17 mouse cellular contexts compared by ENCODE assay signal in genomic region chr12:35736427-35736826, GRCm38 (mm10).
DNase-seq lines count a peak whose midpoint lies in the region; ATAC-seq and TF ChIP-seq lines count a peak whose summit lies in the region.
"Had no signal": no experiment of that assay in that cellular context is flagged by ENCODE, and none has a peak within 500 bp of the region (broad histone marks: within the 10 kb centered on the region; RNA-seq: fewer than 3 reads in every experiment).

No protein-coding gene starts in this region.

- no peaks in the 10 kb centered on the region for H3K4me1 ChIP-seq in forebrain, embryonic 14.5 days (ENCODE audit: control insufficient read depth, insufficient read depth, low read length)
- H3K4me1 ChIP-seq in forebrain, embryonic 15.5 days: no peaks in the 10 kb centered on the region
- H3K4me1 ChIP-seq: hindbrain, embryonic 15.5 days; limb, embryonic 13.5 days; midbrain, embryonic 12.5 days had no signal

- ATAC-seq in forebrain, embryonic 14.5 days: no peak
- ATAC-seq in forebrain, embryonic 15.5 days (replicated peaks): no peak
- ATAC-seq: intestine, postnatal 0 days had no signal

- no peak overlapping the region for H3K4me3 ChIP-seq in forebrain, embryonic 14.5 days (ENCODE audit: low read depth, low read length)
- H3K4me3 ChIP-seq in forebrain, embryonic 15.5 days: no peak overlapping the region
- H3K4me3 ChIP-seq in layer of hippocampus, adult 2 months: no peak overlapping the region
- H3K4me3 ChIP-seq: hindbrain, embryonic 15.5 days; limb, embryonic 13.5 days; midbrain, embryonic 12.5 days had no signal

- H3K4me2 ChIP-seq in forebrain, embryonic 14.5 days (ENCODE audit: low read length): no peak overlapping the region
- H3K4me2 ChIP-seq in forebrain, embryonic 15.5 days (replicated peaks): no peak overlapping the region
- H3K4me2 ChIP-seq: hindbrain, embryonic 15.5 days; limb, embryonic 13.5 days; midbrain, embryonic 12.5 days had no signal

- H3K36me3 ChIP-seq in forebrain, embryonic 14.5 days (ENCODE audit: control insufficient read depth, insufficient read depth, low read length): no peaks in the 10 kb centered on the region
- no peaks in the 10 kb centered on the region for H3K36me3 ChIP-seq in forebrain, embryonic 15.5 days
- H3K36me3 ChIP-seq: hindbrain, embryonic 15.5 days; limb, embryonic 13.5 days; midbrain, embryonic 12.5 days had no signal

- H3K9me3 ChIP-seq in forebrain, embryonic 14.5 days (replicated peaks; ENCODE audit: control insufficient read depth, low read length): no peaks in the 10 kb centered on the region
- no peaks in the 10 kb centered on the region for H3K9me3 ChIP-seq in forebrain, embryonic 15.5 days
- H3K9me3 ChIP-seq: hindbrain, embryonic 15.5 days; limb, embryonic 13.5 days; midbrain, embryonic 12.5 days had no signal

- H3K27me3 ChIP-seq in forebrain, embryonic 14.5 days (replicated peaks; ENCODE audit: control insufficient read depth, insufficient read depth, low read length): no peaks in the 10 kb centered on the region
- H3K27me3 ChIP-seq in forebrain, embryonic 15.5 days: no peaks in the 10 kb centered on the region
- H3K27me3 ChIP-seq: hindbrain, embryonic 15.5 days; limb, embryonic 13.5 days; midbrain, embryonic 12.5 days had no signal

- WGBS in forebrain, embryonic 14.5 days: 73% methylated on average over 2 of the region's 2 CpGs
- 55% methylated on average over 2 of the region's 2 CpGs for WGBS in forebrain, embryonic 15.5 days

- no peak for TF ChIP-seq CTCF in layer of hippocampus, adult 2 months (conservative IDR thresholded peaks at IDR 0.05)

- H3K27ac ChIP-seq in forebrain, embryonic 14.5 days (ENCODE audit: low read depth, low read length): no peak overlapping the region
- no peak overlapping the region for H3K27ac ChIP-seq in forebrain, embryonic 15.5 days (replicated peaks)
- H3K27ac ChIP-seq in layer of hippocampus, adult 2 months: peak overlapping the region; percentile 41; the same call in 1 of the 2 replicates
- H3K27ac ChIP-seq: hindbrain, embryonic 15.5 days; limb, embryonic 13.5 days; midbrain, embryonic 12.5 days had no signal

- no peak overlapping the region for H3K9ac ChIP-seq in forebrain, embryonic 14.5 days (ENCODE audit: low read length)
- no peak overlapping the region for H3K9ac ChIP-seq in forebrain, embryonic 15.5 days (replicated peaks)
- H3K9ac ChIP-seq: hindbrain, embryonic 15.5 days; limb, embryonic 13.5 days; midbrain, embryonic 12.5 days had no signal

- peak; percentile 4 for DNase-seq in forebrain, embryonic 14.5 days (ENCODE audit: low spot score)
- no peak for DNase-seq in layer of hippocampus, adult 2 months (ENCODE audit: low spot score in 2 of 2)
- DNase-seq in layer of hippocampus, adult 11-12 months (ENCODE audit: low spot score): no peak
- DNase-seq in NIH3T3 (ENCODE audit: low read depth): peak; percentile 63
- DNase-seq in lung, postnatal 25 days (ENCODE audit: low spot score): peak; percentile 13
- DNase-seq in embryo, embryonic 11 days: no peak
- no peak for DNase-seq in cerebellum, adult 9-11 months
- DNase-seq: adrenal gland, adult 2 months; B cell, adult 2 months; cerebellum, adult 8-10 months; heart, postnatal 14 days; thymus, postnatal 4 days had no signal

Comparison
In these comparisons a context has a peak if more than half of its experiments do, and no peak if none do; other contexts are left out.
1. DNase-seq: peak in forebrain, embryonic 14.5 days (single experiment), NIH3T3 (single experiment) and lung, postnatal 25 days (single experiment); none in layer of hippocampus, adult 2 months (0 of 2), layer of hippocampus, adult 11-12 months (single experiment), embryo, embryonic 11 days (single experiment) and cerebellum, adult 9-11 months (single experiment).